Mouse (Mus musculus): ENCODE data around the gene Glb1l.

Gene Glb1l

GRCm38 (mm10) chr1:75155837-75156236, 54.8 kb downstream of the Glb1l start:
- no peak for DNase-seq (ENCODE audit: inconsistent age in 2 of 2, low spot score in 1 of 2)

DNA sequence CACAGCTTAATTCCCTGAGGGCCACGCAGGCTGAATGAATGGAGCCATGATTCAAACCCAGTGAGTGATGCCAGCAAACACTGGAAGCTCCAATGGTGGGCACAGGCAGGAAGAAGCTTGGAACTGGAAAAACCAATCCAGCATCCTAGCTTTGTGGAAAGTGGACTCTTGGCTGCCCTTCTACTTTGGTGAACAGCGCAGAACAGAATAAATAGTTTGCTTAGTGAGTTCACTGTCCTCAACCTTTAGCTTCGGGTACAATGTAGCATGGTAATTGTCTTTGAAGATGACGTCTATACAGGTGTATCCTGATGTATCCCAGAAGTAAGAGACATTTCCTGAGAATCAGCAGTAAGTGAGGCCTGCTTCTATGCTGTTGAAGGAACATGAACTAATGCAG, 61.9 kb downstream of the Glb1l start:
- DNase-seq (ENCODE audit: inconsistent age in 2 of 2, low spot score in 1 of 2), result no peak
